In the genomic region with DNA sequence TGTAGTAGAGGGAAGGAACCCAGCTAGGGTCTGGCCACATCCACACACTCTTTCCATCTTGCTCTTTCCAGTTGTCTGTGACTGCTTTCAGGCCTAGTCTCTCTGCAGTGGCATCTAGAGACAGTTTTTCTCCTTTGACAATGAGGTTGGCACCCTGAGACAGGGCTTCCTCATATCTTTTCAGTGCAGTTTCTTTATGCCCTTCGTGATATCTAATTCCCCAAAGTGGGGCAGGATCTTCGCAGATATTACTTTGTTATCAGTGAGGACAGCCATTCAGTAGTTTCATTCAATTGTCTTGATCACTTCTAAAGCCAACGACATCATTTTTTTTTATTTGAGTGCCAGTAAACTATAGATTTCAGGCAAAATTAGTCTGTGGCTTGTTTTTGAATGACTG, we compare ENCODE assay signal across 26 mouse cellular contexts. TPM values are rescaled to one million over a fixed set of nuclear protein-coding genes. Genes with fewer than 3 reads are reported as not detected.
DNase-seq lines count a peak whose midpoint lies in the region; ATAC-seq and TF ChIP-seq lines count a peak whose summit lies in the region.
"Had no signal": no experiment of that assay in that cellular context is flagged by ENCODE, and none has a peak within 500 bp of the region (broad histone marks: within the 10 kb centered on the region; RNA-seq: fewer than 3 reads in every experiment).

No protein-coding gene starts in this region.

- peak; percentile 60 for TF ChIP-seq EP300 in liver, embryonic 14.5 days (IDR thresholded peaks at IDR 0.05; ENCODE audit: low read depth)

- no peak for TF ChIP-seq CTCF in liver, embryonic 14.5 days (IDR thresholded peaks at IDR 0.05; ENCODE audit: low read depth)
- no peak for TF ChIP-seq CTCF in gastrocnemius, adult 2 months (IDR thresholded peaks at IDR 0.05)

- WGBS in liver, embryonic 14.5 days (ENCODE audit: insufficient replicate concordance), result 37% methylated on average over 3 of the region's 3 CpGs
- WGBS in liver, embryonic 11.5 days, result 69% methylated on average over 3 of the region's 3 CpGs
- 39% methylated on average over 3 of the region's 3 CpGs for WGBS in liver, embryonic 16.5 days (ENCODE audit: insufficient replicate concordance)

- intact Hi-C loops in gastrocnemius, adult 2 months (cut with DNase I), result no loop called here

- no peak overlapping the region for H3K4me3 ChIP-seq in liver, embryonic 14.5 days (ENCODE audit: insufficient read depth in 1 of 2, low read depth in 2 of 2, low read length in 2 of 2)
- H3K4me3 ChIP-seq in liver, embryonic 11.5 days (ENCODE audit: low read depth, low read length), result no peak overlapping the region
- no peak overlapping the region for H3K4me3 ChIP-seq in liver, embryonic 16.5 days (ENCODE audit: low read depth, low read length)
- H3K4me3 ChIP-seq in gastrocnemius, adult 2 months, result no peak overlapping the region
- H3K4me3 ChIP-seq: forebrain, embryonic 13.5 days; heart, embryonic 12.5 days; hindbrain, embryonic 13.5 days; neural tube, embryonic 15.5 days had no signal

- no peaks in the 10 kb centered on the region for H3K36me3 ChIP-seq in liver, embryonic 14.5 days (replicated peaks; ENCODE audit: control insufficient read depth, insufficient read depth, low read depth)
- no peaks in the 10 kb centered on the region for H3K36me3 ChIP-seq in liver, embryonic 11.5 days (ENCODE audit: control insufficient read depth, insufficient read depth, low read length)
- H3K36me3 ChIP-seq in liver, embryonic 16.5 days (ENCODE audit: control insufficient read depth, insufficient read depth), result no peaks in the 10 kb centered on the region
- H3K36me3 ChIP-seq: heart, embryonic 12.5 days; hindbrain, embryonic 13.5 days; neural tube, embryonic 15.5 days had no signal

- H3K4me2 ChIP-seq in liver, embryonic 14.5 days (ENCODE audit: low read depth), result no peak overlapping the region
- no peak overlapping the region for H3K4me2 ChIP-seq in liver, embryonic 11.5 days
- H3K4me2 ChIP-seq in liver, embryonic 16.5 days (ENCODE audit: low read depth, low read length), result no peak overlapping the region
- H3K4me2 ChIP-seq: forebrain, embryonic 13.5 days; heart, embryonic 12.5 days; hindbrain, embryonic 13.5 days; neural tube, embryonic 15.5 days had no signal

- ATAC-seq in liver, embryonic 14.5 days (ENCODE audit: insufficient read depth), result peak; percentile 65
- no peak for ATAC-seq in liver, embryonic 11.5 days (replicated peaks; ENCODE audit: low FRiP score)
- peak; percentile 58 for ATAC-seq in liver, embryonic 16.5 days (ENCODE audit: low read depth)
- ATAC-seq: forebrain, embryonic 13.5 days; intestine, postnatal 0 days had no signal

- no peak overlapping the region for H3K27ac ChIP-seq in liver, embryonic 14.5 days
- no peak overlapping the region for H3K27ac ChIP-seq in liver, embryonic 11.5 days (ENCODE audit: low read depth, low read length)
- peak overlapping the region; percentile 26; the same call in 1 of the 2 replicates for H3K27ac ChIP-seq in liver, embryonic 16.5 days (ENCODE audit: low read length)
- no peak overlapping the region for H3K27ac ChIP-seq in gastrocnemius, adult 2 months
- H3K27ac ChIP-seq: forebrain, embryonic 13.5 days; hindbrain, embryonic 13.5 days; neural tube, embryonic 15.5 days had no signal

- H3K27me3 ChIP-seq in liver, embryonic 14.5 days (ENCODE audit: control insufficient read depth, insufficient read depth, low read length), result no peaks in the 10 kb centered on the region
- no peaks in the 10 kb centered on the region for H3K27me3 ChIP-seq in liver, embryonic 11.5 days (replicated peaks; ENCODE audit: control insufficient read depth, insufficient read depth, low read length)
- H3K27me3 ChIP-seq in liver, embryonic 16.5 days (ENCODE audit: control insufficient read depth, insufficient read depth, low read depth, low read length), result no peaks in the 10 kb centered on the region
- H3K27me3 ChIP-seq: forebrain, embryonic 13.5 days; heart, embryonic 12.5 days; hindbrain, embryonic 13.5 days; neural tube, embryonic 15.5 days had no signal

- no peaks in the 10 kb centered on the region for H3K4me1 ChIP-seq in liver, embryonic 14.5 days (replicated peaks; ENCODE audit: control insufficient read depth in 2 of 2, insufficient read depth in 2 of 2, low read length in 1 of 2)
- no peaks in the 10 kb centered on the region for H3K4me1 ChIP-seq in liver, embryonic 11.5 days (replicated peaks; ENCODE audit: control insufficient read depth, insufficient read depth, low read length)
- H3K4me1 ChIP-seq in liver, embryonic 16.5 days (ENCODE audit: control insufficient read depth, low read depth, low read length), result no peaks in the 10 kb centered on the region
- H3K4me1 ChIP-seq: forebrain, embryonic 13.5 days; heart, embryonic 12.5 days; hindbrain, embryonic 13.5 days; neural tube, embryonic 15.5 days had no signal

- no peaks in the 10 kb centered on the region for H3K9me3 ChIP-seq in liver, embryonic 14.5 days (ENCODE audit: control insufficient read depth, low read length)
- no peaks in the 10 kb centered on the region for H3K9me3 ChIP-seq in liver, embryonic 11.5 days (ENCODE audit: control insufficient read depth, low read length)
- no peaks in the 10 kb centered on the region for H3K9me3 ChIP-seq in liver, embryonic 16.5 days (replicated peaks; ENCODE audit: control insufficient read depth, low read length)
- H3K9me3 ChIP-seq: forebrain, embryonic 13.5 days; heart, embryonic 12.5 days; hindbrain, embryonic 13.5 days; neural tube, embryonic 15.5 days had no signal

- peak in 2 of 3 experiments; percentile 6 to 17 for DNase-seq in liver, embryonic 14.5 days (ENCODE audit: low read depth in 3 of 3, low spot score in 3 of 3)
- no peak for DNase-seq in liver, embryonic 11.5 days (ENCODE audit: low spot score)
- peak; percentile 22 for DNase-seq in c-Kit-positive CD71-positive TER-119-negative erythroid progenitor cells, embryonic 14.5 days (ENCODE audit: low read depth)
- DNase-seq in urinary bladder, adult 2 months (ENCODE audit: low spot score), result no peak
- no peak for DNase-seq in gastrocnemius, adult 2 months
- DNase-seq in neural tube, embryonic 10.5 days (ENCODE audit: extremely low spot score, low spot score), result no peak
- DNase-seq: adrenal gland, postnatal 25 days; cerebellum, adult 11 months; cerebellum, adult 9-10 months; gastrocnemius, postnatal 25 days; heart, adult 18-20 months; heart, postnatal 4 days; kidney, adult 9 months; kidney, postnatal 10 days; layer of hippocampus, adult 9-11 months; lung, postnatal 36 days; midbrain, embryonic 14.5 days; retina, postnatal 1 day; right cerebral cortex, postnatal 14 days; thymus, postnatal 14 days had no signal

- H3K9ac ChIP-seq in liver, embryonic 14.5 days (replicated peaks), result no peak overlapping the region
- no peak overlapping the region for H3K9ac ChIP-seq in liver, embryonic 11.5 days (ENCODE audit: low read depth, low read length)
- no peak overlapping the region for H3K9ac ChIP-seq in liver, embryonic 16.5 days (ENCODE audit: low read depth, low read length)
- H3K9ac ChIP-seq: forebrain, embryonic 13.5 days; heart, embryonic 12.5 days; hindbrain, embryonic 13.5 days; neural tube, embryonic 15.5 days had no signal

RNA-seq across cellular contexts. Expression of a gene that starts 41.0 kb away (rescaled TPM):
- polyA plus RNA-seq in liver, embryonic 14.5 days (2012; rRNA removed), result 1.1 and 1.7 TPM in 2 replicates
- polyA plus RNA-seq in liver, embryonic 14.5 days (2014; fragmentation: Nextera tagmentation; extraction: Ambion mirVana), result 3.9 and 4.0 TPM in 2 replicates
- 2.3 and 2.5 TPM in 2 replicates for polyA plus RNA-seq in liver, embryonic 11.5 days (2014; fragmentation: Nextera tagmentation; extraction: Ambion mirVana)
- polyA plus RNA-seq in liver, embryonic 16.5 days (2015; fragmentation: Nextera tagmentation; extraction: Ambion mirVana), result 9.1 and 9.3 TPM in 2 replicates
- polyA plus RNA-seq in urinary bladder, adult 2 months (2012; rRNA removed), result 87.2 and 91.2 TPM in 2 replicates
- total RNA-seq in gastrocnemius, adult 2 months (2021), result 10 to 100 TPM; 30.5 to 30.9 TPM

Comparison
In these comparisons a context has a peak if more than half of its experiments do, and no peak if none do; other contexts are left out.
1. DNase-seq: peak in liver, embryonic 14.5 days (2 of 3) and c-Kit-positive CD71-positive TER-119-negative erythroid progenitor cells, embryonic 14.5 days (single experiment); none in liver, embryonic 11.5 days (single experiment), urinary bladder, adult 2 months (single experiment), gastrocnemius, adult 2 months (single experiment) and neural tube, embryonic 10.5 days (single experiment).